In genomic region chr3:39424778-39425642, GRCm38 (mm10) we compare ENCODE assay signal across 23 mouse cellular contexts.
DNase-seq lines count a peak whose midpoint lies in the region; ATAC-seq and TF ChIP-seq lines count a peak whose summit lies in the region.
"Had no signal": no experiment of that assay in that cellular context is flagged by ENCODE, and none has a peak within 500 bp of the region (broad histone marks: within the 10 kb centered on the region; RNA-seq: fewer than 3 reads in every experiment).

No protein-coding gene starts in this region.

- H3K4me2 ChIP-seq in forebrain, postnatal 0 days (ENCODE audit: low read depth): no peak overlapping the region
- H3K4me2 ChIP-seq in forebrain, embryonic 11.5 days (ENCODE audit: low read depth, low read length, severe bottlenecking): no peak overlapping the region
- no peak overlapping the region for H3K4me2 ChIP-seq in midbrain, embryonic 16.5 days (ENCODE audit: low read length)
- H3K4me2 ChIP-seq in midbrain, embryonic 13.5 days (replicated peaks): no peak overlapping the region
- H3K4me2 ChIP-seq: embryonic facial prominence, embryonic 12.5 days; limb, embryonic 15.5 days; liver, embryonic 15.5 days; stomach, embryonic 15.5 days had no signal

- TF ChIP-seq CTCF in forebrain, postnatal 0 days (IDR thresholded peaks at IDR 0.05; ENCODE audit: low read depth): no peak

- H3K9ac ChIP-seq in forebrain, postnatal 0 days: no peak overlapping the region
- no peak overlapping the region for H3K9ac ChIP-seq in forebrain, embryonic 11.5 days (ENCODE audit: low read length)
- H3K9ac ChIP-seq in midbrain, embryonic 16.5 days (ENCODE audit: low read depth, low read length): no peak overlapping the region
- H3K9ac ChIP-seq in midbrain, embryonic 13.5 days (replicated peaks): no peak overlapping the region
- H3K9ac ChIP-seq: embryonic facial prominence, embryonic 12.5 days; limb, embryonic 15.5 days; liver, embryonic 15.5 days; stomach, embryonic 15.5 days had no signal

- H3K4me1 ChIP-seq in forebrain, postnatal 0 days (ENCODE audit: insufficient read depth): no peaks in the 10 kb centered on the region
- no peaks in the 10 kb centered on the region for H3K4me1 ChIP-seq in forebrain, embryonic 11.5 days (replicated peaks; ENCODE audit: control insufficient read depth, insufficient read depth, low read length)
- peaks cover 3% of the 10 kb centered on the region for H3K4me1 ChIP-seq in midbrain, embryonic 16.5 days (ENCODE audit: control insufficient read depth, insufficient read depth, low read length)
- H3K4me1 ChIP-seq in midbrain, embryonic 13.5 days (replicated peaks): peaks cover 12% of the 10 kb centered on the region; the same call in 1 of the 2 replicates
- H3K4me1 ChIP-seq: embryonic facial prominence, embryonic 12.5 days; limb, embryonic 15.5 days; liver, embryonic 15.5 days; stomach, embryonic 15.5 days had no signal

- ATAC-seq in forebrain, postnatal 0 days: peak; percentile 77
- ATAC-seq in forebrain, embryonic 11.5 days (replicated peaks; ENCODE audit: low FRiP score): no peak
- peak; percentile 77 for ATAC-seq in midbrain, embryonic 16.5 days
- ATAC-seq in midbrain, embryonic 13.5 days: no peak
- ATAC-seq in megakaryocyte, adult 5-6 weeks (ENCODE audit: poor library complexity, severe bottlenecking): no peak

- H3K9me3 ChIP-seq in forebrain, postnatal 0 days (ENCODE audit: low read length): no peaks in the 10 kb centered on the region
- H3K9me3 ChIP-seq in forebrain, embryonic 11.5 days (ENCODE audit: control insufficient read depth, low read length): no peaks in the 10 kb centered on the region
- no peaks in the 10 kb centered on the region for H3K9me3 ChIP-seq in midbrain, embryonic 16.5 days (replicated peaks; ENCODE audit: control insufficient read depth, low read length, poor library complexity, severe bottlenecking)
- H3K9me3 ChIP-seq in midbrain, embryonic 13.5 days: no peaks in the 10 kb centered on the region
- H3K9me3 ChIP-seq: embryonic facial prominence, embryonic 12.5 days; limb, embryonic 15.5 days; liver, embryonic 15.5 days; stomach, embryonic 15.5 days had no signal

- H3K27me3 ChIP-seq in forebrain, postnatal 0 days (ENCODE audit: insufficient read depth, low read length): no peaks in the 10 kb centered on the region
- no peaks in the 10 kb centered on the region for H3K27me3 ChIP-seq in forebrain, embryonic 11.5 days (ENCODE audit: control insufficient read depth, insufficient read depth, low read length)
- no peaks in the 10 kb centered on the region for H3K27me3 ChIP-seq in midbrain, embryonic 16.5 days (ENCODE audit: control insufficient read depth, insufficient read depth, low read depth, low read length)
- no peaks in the 10 kb centered on the region for H3K27me3 ChIP-seq in midbrain, embryonic 13.5 days
- H3K27me3 ChIP-seq: embryonic facial prominence, embryonic 12.5 days; limb, embryonic 15.5 days; liver, embryonic 15.5 days; stomach, embryonic 15.5 days had no signal

- H3K36me3 ChIP-seq in forebrain, postnatal 0 days (ENCODE audit: insufficient read depth): no peaks in the 10 kb centered on the region
- no peaks in the 10 kb centered on the region for H3K36me3 ChIP-seq in forebrain, embryonic 11.5 days (ENCODE audit: control insufficient read depth, insufficient read depth, low read length)
- no peaks in the 10 kb centered on the region for H3K36me3 ChIP-seq in midbrain, embryonic 16.5 days (ENCODE audit: control insufficient read depth, insufficient read depth, low read length)
- H3K36me3 ChIP-seq in midbrain, embryonic 13.5 days: no peaks in the 10 kb centered on the region
- H3K36me3 ChIP-seq: embryonic facial prominence, embryonic 12.5 days; limb, embryonic 15.5 days; liver, embryonic 15.5 days; stomach, embryonic 15.5 days had no signal

- 40% methylated on average over 5 of the region's 5 CpGs for WGBS in forebrain, postnatal 0 days
- WGBS in forebrain, embryonic 11.5 days: 75% methylated on average over 5 of the region's 5 CpGs
- 44% methylated on average over 5 of the region's 5 CpGs for WGBS in midbrain, embryonic 16.5 days
- 58% methylated on average over 5 of the region's 5 CpGs for WGBS in midbrain, embryonic 13.5 days

- peak; percentile 43 for DNase-seq in forebrain, postnatal 0 days
- no peak for DNase-seq in forebrain, embryonic 11.5 days (ENCODE audit: low spot score)
- DNase-seq in hindlimb bud, embryonic 11.5 days (ENCODE audit: extremely low spot score, low read depth, low spot score): peak; percentile 30
- DNase-seq in right cerebral cortex, adult 18-20 months: no peak
- DNase-seq: adrenal gland, postnatal 36 days; B cell, adult 2 months; cerebellum, adult 9-10 months; gastrocnemius, postnatal 25 days; heart, adult 2 months; heart, postnatal 36 days; kidney, adult 11 months; right cerebral cortex, postnatal 25 days; thymus, adult 18-20 months; thymus, postnatal 4 days had no signal

- peak overlapping the region; percentile 9; the same call in 1 of the 2 replicates for H3K27ac ChIP-seq in forebrain, postnatal 0 days (ENCODE audit: low read depth, low read length)
- H3K27ac ChIP-seq in forebrain, embryonic 11.5 days (ENCODE audit: low read depth, low read length): no peak overlapping the region
- no peak overlapping the region; the same call in 1 of the 2 replicates for H3K27ac ChIP-seq in midbrain, embryonic 16.5 days (ENCODE audit: low read length)
- no peak overlapping the region for H3K27ac ChIP-seq in midbrain, embryonic 13.5 days
- H3K27ac ChIP-seq: embryonic facial prominence, embryonic 12.5 days; heart, adult 2 months; limb, embryonic 15.5 days; liver, embryonic 15.5 days; macrophage; stomach, embryonic 15.5 days had no signal

- no peak overlapping the region for H3K4me3 ChIP-seq in forebrain, postnatal 0 days (ENCODE audit: low read depth, low read length)
- no peak overlapping the region for H3K4me3 ChIP-seq in forebrain, embryonic 11.5 days (ENCODE audit: low read depth, low read length)
- H3K4me3 ChIP-seq in midbrain, embryonic 16.5 days (ENCODE audit: low read depth, low read length): no peak overlapping the region
- H3K4me3 ChIP-seq in midbrain, embryonic 13.5 days (replicated peaks): no peak overlapping the region
- H3K4me3 ChIP-seq: embryonic facial prominence, embryonic 12.5 days; erythroblast, embryonic 14.5 days; heart, adult 2 months; limb, embryonic 15.5 days; liver, embryonic 15.5 days; stomach, embryonic 15.5 days had no signal

Comparison
In these comparisons a context has a peak if more than half of its experiments do, and no peak if none do; other contexts are left out.
1. ATAC-seq: peak in forebrain, postnatal 0 days (single experiment) and midbrain, embryonic 16.5 days (single experiment); none in forebrain, embryonic 11.5 days (single experiment), midbrain, embryonic 13.5 days (single experiment) and megakaryocyte, adult 5-6 weeks (single experiment).
2. DNase-seq: peak in forebrain, postnatal 0 days (single experiment) and hindlimb bud, embryonic 11.5 days (single experiment); none in forebrain, embryonic 11.5 days (single experiment) and right cerebral cortex, adult 18-20 months (single experiment).